Mouse (Mus musculus) thymus, adult 2 months (tissue): ENCODE measurements at regions not wholly inside any gene's neighbourhood (a gene's known extent, or its start where the extent isn't known, plus 50 kb on each side); places are given as distances from the start of the nearest gene placed in this dataset.

Experiments used
- CTCF ChIP-seq: fragments of 200-500 bp; IDR thresholded peaks from 2 replicates; pipeline ENCODE4 v1.5.1; 2012; ENCODE audit warnings: mild to moderate bottlenecking, control low read depth, low read length, moderate library complexity, borderline replicate concordance; ENCODE audit not compliant: control insufficient read depth, poor library complexity, insufficient read depth; ENCODE audit errors: extremely low read depth
- POLR2A ChIP-seq: fragments of 200-500 bp; IDR thresholded peaks from 2 replicates; pipeline ENCODE4 v1.6.1; 2012; ENCODE audit warnings: mild to moderate bottlenecking, low read length, control low read depth, moderate library complexity; ENCODE audit not compliant: control insufficient read depth, poor library complexity, insufficient read depth; ENCODE audit errors: extremely low read depth

- TF ChIP-seq POLR2A (no peak), CTCF (no peak)
These were observed 281.7 kb upstream of the Xylt1 start for GRCm38 (mm10) chr7:117099041-117099440.
